Mouse (Mus musculus) liver, embryonic 14.5 days (tissue): Measurements from ENCODE around the gene Hdac9.

Source experiments
- CTCF ChIP-seq: IDR thresholded peaks from 2 replicates; pipeline ENCODE4 v1.5.1; 2016; ENCODE audit warnings: antibody characterized with exemption, low read depth, control low read depth
- EP300 ChIP-seq: IDR thresholded peaks from 2 replicates; pipeline ENCODE4 v1.6.1; 2016; ENCODE audit warnings: antibody characterized with exemption, low read depth

GRCm38 (mm10) chr12:34720906-34721305 lies 196.0 kb downstream of the Hdac9 start:
- TF ChIP-seq CTCF: no peak
- TF ChIP-seq EP300: no peak
